Mouse (Mus musculus) myocyte (in vitro differentiated cells): Measurements from ENCODE around the gene Sys1. TPM values are rescaled to one million over a fixed set of nuclear protein-coding genes. Genes with fewer than 3 reads are reported as not detected.

ENCODE experiments used
- H3K27me3 ChIP-seq: one replicate; pipeline ENCODE4 v1.6.1; 2011; ENCODE audit not compliant: control insufficient read depth, insufficient read depth, insufficient read length
- H3K36me3 ChIP-seq: one replicate; pipeline ENCODE4 v1.6.1; 2011; ENCODE audit not compliant: control insufficient read depth, insufficient read depth
- H3K4me2 ChIP-seq: one replicate; pipeline ENCODE4 v1.6.1; 2011; ENCODE audit warnings: low read depth, control low read depth
- H3K4me3 ChIP-seq: one replicate; pipeline ENCODE4 v1.5.1; 2011; ENCODE audit warnings: mild to moderate bottlenecking, control low read depth, moderate library complexity
- H3K79me2 ChIP-seq: one replicate; pipeline ENCODE4 v1.6.1; 2011; ENCODE audit not compliant: control insufficient read depth, insufficient read depth
- H3ac ChIP-seq: one replicate; pipeline ENCODE4 v1.6.1; 2011; ENCODE audit not compliant: control insufficient read depth, insufficient read length
- CEBPB ChIP-seq: IDR thresholded peaks from 2 replicates; pipeline ENCODE4 v1.6.1; 2011; ENCODE audit warnings: mild to moderate bottlenecking, moderate library complexity; ENCODE audit not compliant: poor library complexity, insufficient read depth, severe bottlenecking
- E2F4 ChIP-seq: IDR thresholded peaks from one replicate; pipeline ENCODE4 v1.6.1; 2011; ENCODE audit warnings: mild to moderate bottlenecking, control low read depth, moderate library complexity; ENCODE audit not compliant: insufficient read depth
- MAX ChIP-seq: IDR thresholded peaks from one replicate; pipeline ENCODE4 v1.6.1; 2011; ENCODE audit warnings: low read depth, mild to moderate bottlenecking, control low read depth
- MYOD1 ChIP-seq, 3 experiments: IDR thresholded peaks; one replicate each; pipeline ENCODE4 v1.6.1; 2011; ENCODE audit warnings: control low read depth in 2 of 3, low read depth in 2 of 3, mild to moderate bottlenecking in 2 of 3, moderate library complexity in 1 of 3; ENCODE audit not compliant: insufficient read length in 2 of 3, control insufficient read depth in 1 of 3
- MYOG ChIP-seq, 3 experiments: IDR thresholded peaks; one replicate each; pipeline ENCODE4 v1.6.1; 2011; ENCODE audit warnings: control low read depth in 2 of 3, low read depth in 2 of 3, mild to moderate bottlenecking in 2 of 3; ENCODE audit not compliant: insufficient read length in 2 of 3, control insufficient read depth in 1 of 3, insufficient read depth in 1 of 3
- POLR2A ChIP-seq: IDR thresholded peaks from one replicate; pipeline ENCODE4 v1.6.1; 2011; ENCODE audit warnings: low read depth, mild to moderate bottlenecking, control low read depth, moderate library complexity; ENCODE audit not compliant: insufficient read length
- POLR2AphosphoS2 ChIP-seq: IDR thresholded peaks from one replicate; pipeline ENCODE4 v1.6.1; 2011; ENCODE audit warnings: low read depth, control low read depth; ENCODE audit not compliant: insufficient read length
- REST ChIP-seq: IDR thresholded peaks from one replicate; pipeline ENCODE4 v1.6.1; 2011; ENCODE audit warnings: mild to moderate bottlenecking, control low read depth, moderate library complexity; ENCODE audit not compliant: insufficient read depth, insufficient read length
- SRF ChIP-seq: IDR thresholded peaks from one replicate; pipeline ENCODE4 v1.6.1; 2011; ENCODE audit warnings: low read depth; ENCODE audit not compliant: control insufficient read depth, insufficient read length
- TCF12 ChIP-seq: IDR thresholded peaks from one replicate; pipeline ENCODE4 v1.6.1; 2011; ENCODE audit warnings: mild to moderate bottlenecking, control low read depth; ENCODE audit not compliant: poor library complexity, insufficient read depth, severe bottlenecking
- TCF3 ChIP-seq: IDR thresholded peaks from one replicate; pipeline ENCODE4 v1.6.1; 2011; ENCODE audit warnings: low read depth, control low read depth; ENCODE audit not compliant: insufficient read length
- USF1 ChIP-seq: IDR thresholded peaks from one replicate; pipeline ENCODE4 v1.6.1; 2011; ENCODE audit warnings: low read depth, mild to moderate bottlenecking, control low read depth, moderate library complexity
- polyA plus RNA-seq: library from polyadenylated mRNA; unstranded; fragments of >200 nt; fragmentation: generic; extraction: Trizol; gene quantifications from one replicate; pipeline ENCODE4 v1.2.1, GENCODE M21; 2012; ENCODE audit warnings: missing spikeins

Sys1 gene
- polyA plus RNA-seq, 1 experiment = 47.6 TPM

GRCm38 (mm10) chr2:164499317-164499716, 42.6 kb downstream of the Sys1 start:
- TF ChIP-seq TCF3 (no peak), SRF (no peak), E2F4 (no peak), CEBPB (no peak), POLR2A (no peak), TCF12 (no peak), POLR2AphosphoS2 (no peak), USF1 (no peak), MYOG (IDR thresholded peaks at IDR 0.05; ENCODE audit: control insufficient read depth in 1 of 3, insufficient read depth in 1 of 3, insufficient read length in 2 of 3, low read depth in 2 of 3) (no peak), REST (no peak), MAX (no peak), MYOD1 (IDR thresholded peaks at IDR 0.05; ENCODE audit: control insufficient read depth in 1 of 3, insufficient read length in 2 of 3, low read depth in 2 of 3) (no peak)
- no peaks in the 10 kb centered on the region for H3K27me3 ChIP-seq
- no peak overlapping the region for H3K4me2 ChIP-seq
- H3K36me3 ChIP-seq = peaks cover 17% of the 10 kb centered on the region
- H3ac ChIP-seq = no peak overlapping the region
- no peak overlapping the region for H3K4me3 ChIP-seq
- H3K79me2 ChIP-seq = peaks cover 11% of the 10 kb centered on the region

DNA sequence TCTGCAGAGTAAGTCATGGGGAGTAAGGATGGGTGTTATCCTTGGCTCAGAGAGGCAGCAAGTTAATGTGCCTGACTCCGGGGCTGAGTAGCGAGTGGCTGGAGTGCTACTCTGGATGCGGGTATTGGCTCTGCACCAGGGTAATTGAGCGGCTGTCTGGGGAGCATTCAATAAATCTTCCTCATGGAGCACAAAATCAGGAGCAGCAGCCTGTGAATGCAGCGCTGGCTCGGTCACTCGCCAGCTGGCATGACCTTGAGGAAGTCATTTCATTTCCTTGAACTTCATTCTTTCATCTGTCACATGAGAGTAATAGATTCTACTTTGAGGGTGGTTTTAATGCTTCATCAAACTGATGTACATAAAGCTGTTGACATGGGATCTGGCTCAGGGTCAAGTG, 43.7 kb downstream of the Sys1 start:
- no peak overlapping the region for H3K4me3 ChIP-seq
- peaks cover 25% of the 10 kb centered on the region for H3K36me3 ChIP-seq
- no peak overlapping the region for H3ac ChIP-seq
- H3K79me2 ChIP-seq = peaks cover 11% of the 10 kb centered on the region
- H3K27me3 ChIP-seq = no peaks in the 10 kb centered on the region
- H3K4me2 ChIP-seq = no peak overlapping the region
- TF ChIP-seq POLR2A (no peak), MAX (no peak), USF1 (no peak), MYOG (IDR thresholded peaks at IDR 0.05; ENCODE audit: control insufficient read depth in 1 of 3, insufficient read depth in 1 of 3, insufficient read length in 2 of 3, low read depth in 2 of 3) (no peak), SRF (no peak), REST (no peak), TCF12 (no peak), MYOD1 (IDR thresholded peaks at IDR 0.05; ENCODE audit: control insufficient read depth in 1 of 3, insufficient read length in 2 of 3, low read depth in 2 of 3) (no peak), E2F4 (no peak), POLR2AphosphoS2 (no peak), CEBPB (no peak), TCF3 (no peak)

GRCm38 (mm10) chr2:164504919-164505318, 48.2 kb downstream of the Sys1 start:
- H3K4me3 ChIP-seq = no peak overlapping the region
- no peaks in the 10 kb centered on the region for H3K27me3 ChIP-seq
- no peak overlapping the region for H3ac ChIP-seq
- H3K36me3 ChIP-seq = peaks cover 28% of the 10 kb centered on the region
- no peaks in the 10 kb centered on the region for H3K79me2 ChIP-seq
- no peak overlapping the region for H3K4me2 ChIP-seq
- no peak for TF ChIP-seq MAX
- TF ChIP-seq SRF = no peak
- no peak for TF ChIP-seq REST
- TF ChIP-seq E2F4 = no peak
- no peak for TF ChIP-seq MYOD1 (IDR thresholded peaks at IDR 0.05; ENCODE audit: control insufficient read depth in 1 of 3, insufficient read length in 2 of 3, low read depth in 2 of 3)
- TF ChIP-seq TCF12 = no peak

GRCm38 (mm10) chr2:164505619-164506347, 49.0 kb downstream of the Sys1 start:
- H3K4me2 ChIP-seq = no peak overlapping the region

More at GRCm38 (mm10) chr2:164505619-164506347, 49.0 kb downstream of the Sys1 start:
- TF ChIP-seq POLR2AphosphoS2 (no peak), CEBPB (no peak), E2F4 (no peak), SRF (no peak), MAX (no peak), REST (no peak), TCF12 (no peak), USF1 (no peak), MYOG (IDR thresholded peaks at IDR 0.05; ENCODE audit: control insufficient read depth in 1 of 3, insufficient read depth in 1 of 3, insufficient read length in 2 of 3, low read depth in 2 of 3) (no peak), TCF3 (no peak)
- Histone ChIP-seq H3K79me2 (no peaks in the 10 kb centered on the region), H3K36me3 (peaks cover 28% of the 10 kb centered on the region), H3ac (no peak overlapping the region), H3K27me3 (no peaks in the 10 kb centered on the region), H3K4me3 (no peak overlapping the region)
